Mouse (Mus musculus): ENCODE results near the gene Olfr1424. TPM values are rescaled to one million over a fixed set of nuclear protein-coding genes. Genes with fewer than 3 reads are reported as not detected.

Olfr1424 gene
- polyA plus RNA-seq, 1 experiment from 2014 or later, result not detected

GRCm38 (mm10) chr19:12009501-12010280 lies 52.8 kb downstream of the Olfr1424 start:
- 1% methylated on average over 24 of the region's 24 CpGs for WGBS (ENCODE audit: insufficient replicate concordance)

More at GRCm38 (mm10) chr19:12009501-12010280, 52.8 kb downstream of the Olfr1424 start:
- Histone ChIP-seq H3K9me3 (ENCODE audit: low read length) (no peaks in the 10 kb centered on the region), H3K4me1 (ENCODE audit: insufficient read depth) (peaks cover 14% of the 10 kb centered on the region), H3K4me2 (ENCODE audit: low read depth, low read length) (peak overlapping the region; percentile 84), H3K27me3 (ENCODE audit: insufficient read depth, low read length) (no peaks in the 10 kb centered on the region), H3K9ac (replicated peaks) (peak overlapping the region; percentile 70), H3K36me3 (replicated peaks; ENCODE audit: insufficient read depth, low read length) (no peaks in the 10 kb centered on the region), H3K4me3 (ENCODE audit: low read depth, low read length) (peak overlapping the region; percentile 62), H3K27ac (ENCODE audit: low read depth) (peak overlapping the region; percentile 94)
- no peak for TF ChIP-seq CTCF (IDR thresholded peaks at IDR 0.05; ENCODE audit: low read depth)
- TF ChIP-seq EP300 (IDR thresholded peaks at IDR 0.05; ENCODE audit: low read depth), result peak; percentile 39; the same call in 1 of the 2 replicates
- DNase-seq (peak; percentile 73), ATAC-seq (no peak; the same call in 1 of the 2 replicates)

Other genes starting within 250 kb of the Olfr1424 start
- 3.2 and 3.7 TPM in 2 replicates for gene Stx3, start 243.3 kb downstream of the Olfr1424 start, polyA plus RNA-seq (2015; fragmentation: Nextera tagmentation; extraction: Ambion mirVana)
- gene Olfr1417, start 223.5 kb downstream of the Olfr1424 start, polyA plus RNA-seq (2015; fragmentation: Nextera tagmentation; extraction: Ambion mirVana), result not detected in 2 replicates
- not detected in 2 replicates for gene Olfr1418, start 201.6 kb downstream of the Olfr1424 start, polyA plus RNA-seq (2015; fragmentation: Nextera tagmentation; extraction: Ambion mirVana)
- not detected in 2 replicates for gene Olfr1419, start 187.6 kb downstream of the Olfr1424 start, polyA plus RNA-seq (2015; fragmentation: Nextera tagmentation; extraction: Ambion mirVana)
- gene Olfr1420, start 176.1 kb downstream of the Olfr1424 start, polyA plus RNA-seq (2015; fragmentation: Nextera tagmentation; extraction: Ambion mirVana), result not detected in 2 replicates
- 4.9 and 5.4 TPM in 2 replicates for gene Patl1, start 150.3 kb downstream of the Olfr1424 start, polyA plus RNA-seq (2015; fragmentation: Nextera tagmentation; extraction: Ambion mirVana)
- gene Osbp, start 96.7 kb downstream of the Olfr1424 start, polyA plus RNA-seq (2015; fragmentation: Nextera tagmentation; extraction: Ambion mirVana), result 2.6 and 2.7 TPM in 2 replicates
- not detected in 2 replicates for gene Olfr1423, start 21.4 kb downstream of the Olfr1424 start, polyA plus RNA-seq (2015; fragmentation: Nextera tagmentation; extraction: Ambion mirVana)
- gene Olfr1425, start 15.0 kb upstream of the Olfr1424 start, polyA plus RNA-seq (2015; fragmentation: Nextera tagmentation; extraction: Ambion mirVana), result not detected in 2 replicates
- not detected in 2 replicates for gene Olfr1426, start 29.3 kb upstream of the Olfr1424 start, polyA plus RNA-seq (2015; fragmentation: Nextera tagmentation; extraction: Ambion mirVana)
- not detected in 2 replicates for gene Olfr1427, start 40.7 kb upstream of the Olfr1424 start, polyA plus RNA-seq (2015; fragmentation: Nextera tagmentation; extraction: Ambion mirVana)
- not detected in 2 replicates for gene Olfr1428, start 53.2 kb upstream of the Olfr1424 start, polyA plus RNA-seq (2015; fragmentation: Nextera tagmentation; extraction: Ambion mirVana)
- gene Olfr76, start 60.5 kb upstream of the Olfr1424 start, polyA plus RNA-seq (2015; fragmentation: Nextera tagmentation; extraction: Ambion mirVana), result 0.04 TPM in 1 of 2 replicates, not detected in the other
- gene Olfr1555-ps1, start 107.4 kb upstream of the Olfr1424 start, polyA plus RNA-seq (2015; fragmentation: Nextera tagmentation; extraction: Ambion mirVana), result not detected in 2 replicates
- gene Olfr1431, start 138.0 kb upstream of the Olfr1424 start, polyA plus RNA-seq (2015; fragmentation: Nextera tagmentation; extraction: Ambion mirVana), result not detected in 2 replicates
- not detected in 2 replicates for gene Olfr1432, start 169.9 kb upstream of the Olfr1424 start, polyA plus RNA-seq (2015; fragmentation: Nextera tagmentation; extraction: Ambion mirVana)
- not detected in 2 replicates for gene Olfr262, start 179.0 kb upstream of the Olfr1424 start, polyA plus RNA-seq (2015; fragmentation: Nextera tagmentation; extraction: Ambion mirVana)
- not detected in 2 replicates for gene Olfr235, start 198.3 kb upstream of the Olfr1424 start, polyA plus RNA-seq (2015; fragmentation: Nextera tagmentation; extraction: Ambion mirVana)
- gene Olfr1434, start 217.2 kb upstream of the Olfr1424 start, polyA plus RNA-seq (2015; fragmentation: Nextera tagmentation; extraction: Ambion mirVana), result not detected in 2 replicates
- gene Olfr1436, start 236.4 kb upstream of the Olfr1424 start, polyA plus RNA-seq (2015; fragmentation: Nextera tagmentation; extraction: Ambion mirVana), result not detected in 2 replicates